Mouse (Mus musculus) limb, embryonic 12.5 days (tissue): ENCODE data around the gene Foxd2. TPM values are rescaled to one million over a fixed set of nuclear protein-coding genes. Genes with fewer than 3 reads are reported as not detected.

Source experiments
- ATAC-seq: fragments of 200-750 bp; cut with Nextera tagmentation; 2 replicates; pipeline ENCODE4 v1.8.0; 2017; ENCODE audit warnings: low read depth, moderate TSS enrichment; ENCODE audit not compliant: insufficient number of reproducible peaks, insufficient read depth, low FRiP score, low TSS enrichment
- H3K27ac ChIP-seq: fragments of 300-500 bp; sonication (generic); 2 replicates; pipeline ENCODE4 v1.5.1; 2016; ENCODE audit warnings: mild to moderate bottlenecking, moderate library complexity
- H3K27me3 ChIP-seq: fragments of 300-500 bp; sonication (generic); 2 replicates; pipeline ENCODE4 v1.6.1; 2016; ENCODE audit warnings: mild to moderate bottlenecking, moderate library complexity
- H3K36me3 ChIP-seq: fragments of 300-500 bp; sonication (generic); 2 replicates; pipeline ENCODE4 v1.6.1; 2016; ENCODE audit warnings: mild to moderate bottlenecking, moderate library complexity
- H3K4me1 ChIP-seq: fragments of 300-500 bp; sonication (generic); replicated peaks from 2 replicates; pipeline ENCODE4 v1.6.1; 2016
- H3K4me2 ChIP-seq: fragments of 300-500 bp; sonication (generic); 2 replicates; pipeline ENCODE4 v1.6.1; 2016; ENCODE audit warnings: mild to moderate bottlenecking, moderate library complexity
- H3K4me3 ChIP-seq: fragments of 300-500 bp; sonication (generic); replicated peaks from 2 replicates; pipeline ENCODE4 v1.5.1; 2016; ENCODE audit warnings: mild to moderate bottlenecking
- H3K9ac ChIP-seq: fragments of 300-500 bp; sonication (generic); replicated peaks from 2 replicates; pipeline ENCODE4 v1.6.1; 2016; ENCODE audit warnings: mild to moderate bottlenecking, moderate library complexity
- H3K9me3 ChIP-seq: fragments of 300-500 bp; sonication (generic); 2 replicates; pipeline ENCODE4 v1.6.1; 2016; ENCODE audit warnings: mild to moderate bottlenecking, moderate library complexity
- WGBS: fragments of 180-500 bp; shearing (Covaris S2); methylation state at CpG from one replicate; pipeline ENCODE4 v1.1.7; 2016; 5-methylcytosine and 5-hydroxymethylcytosine counted together
- polyA plus RNA-seq: library from polyadenylated mRNA; unstranded; fragments of >200 nt; fragmentation: Nextera tagmentation; extraction: Ambion mirVana; gene quantifications from 2 replicates; pipeline ENCODE4 v1.2.1, GENCODE M21; 2016

Gene Foxd2
- polyA plus RNA-seq, 1 experiment from 2014 or later, result 1.9 TPM

DNA sequence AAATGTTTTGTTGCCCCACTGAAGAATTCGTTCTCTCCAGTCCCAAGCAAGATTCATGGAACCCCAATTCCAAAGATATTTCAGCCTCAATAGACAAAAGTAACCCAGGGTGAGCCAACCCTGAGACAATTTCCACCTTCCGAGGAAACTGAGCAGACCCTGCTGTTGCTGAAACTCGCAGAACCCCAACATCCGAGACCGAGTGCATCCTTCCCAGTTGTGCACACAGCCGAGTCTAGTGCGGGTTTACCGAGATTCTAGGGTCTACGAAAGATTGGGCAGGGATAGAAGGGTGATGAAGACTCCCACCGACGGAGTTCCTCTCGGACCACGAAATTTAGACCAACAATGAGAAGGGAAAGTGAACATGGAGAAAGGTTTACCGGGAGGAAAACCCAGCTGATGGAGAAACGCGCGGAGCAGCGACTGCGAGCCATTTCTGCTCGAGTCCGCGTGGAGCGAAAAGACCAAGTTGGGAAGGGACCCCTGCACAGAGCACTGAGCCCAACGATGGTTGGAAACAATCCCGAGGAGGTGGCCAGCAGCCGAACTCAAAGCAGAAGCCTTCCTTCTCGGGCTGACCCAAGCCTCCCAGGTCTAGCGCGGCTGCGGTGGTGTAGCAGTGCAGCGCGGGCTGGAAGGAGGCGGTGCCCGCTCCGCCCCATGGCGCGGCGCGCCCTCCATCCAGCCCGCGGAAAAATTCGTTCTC, 6.9 kb downstream of the Foxd2 start:
- H3K4me1 ChIP-seq, result peaks cover 12% of the 10 kb centered on the region
- H3K36me3 ChIP-seq, result no peaks in the 10 kb centered on the region
- no peaks in the 10 kb centered on the region for H3K9me3 ChIP-seq
- H3K27ac ChIP-seq, result no peak overlapping the region
- peaks cover 99% of the 10 kb centered on the region for H3K27me3 ChIP-seq
- WGBS, result under 1% methylated on average over 42 of the region's 42 CpGs
- H3K9ac ChIP-seq, result no peak overlapping the region
- peak overlapping the region; percentile 57 for H3K4me2 ChIP-seq
- H3K4me3 ChIP-seq, result peak overlapping the region; percentile 37
- peak; percentile 37; the same call in 1 of the 2 replicates for ATAC-seq

DNA sequence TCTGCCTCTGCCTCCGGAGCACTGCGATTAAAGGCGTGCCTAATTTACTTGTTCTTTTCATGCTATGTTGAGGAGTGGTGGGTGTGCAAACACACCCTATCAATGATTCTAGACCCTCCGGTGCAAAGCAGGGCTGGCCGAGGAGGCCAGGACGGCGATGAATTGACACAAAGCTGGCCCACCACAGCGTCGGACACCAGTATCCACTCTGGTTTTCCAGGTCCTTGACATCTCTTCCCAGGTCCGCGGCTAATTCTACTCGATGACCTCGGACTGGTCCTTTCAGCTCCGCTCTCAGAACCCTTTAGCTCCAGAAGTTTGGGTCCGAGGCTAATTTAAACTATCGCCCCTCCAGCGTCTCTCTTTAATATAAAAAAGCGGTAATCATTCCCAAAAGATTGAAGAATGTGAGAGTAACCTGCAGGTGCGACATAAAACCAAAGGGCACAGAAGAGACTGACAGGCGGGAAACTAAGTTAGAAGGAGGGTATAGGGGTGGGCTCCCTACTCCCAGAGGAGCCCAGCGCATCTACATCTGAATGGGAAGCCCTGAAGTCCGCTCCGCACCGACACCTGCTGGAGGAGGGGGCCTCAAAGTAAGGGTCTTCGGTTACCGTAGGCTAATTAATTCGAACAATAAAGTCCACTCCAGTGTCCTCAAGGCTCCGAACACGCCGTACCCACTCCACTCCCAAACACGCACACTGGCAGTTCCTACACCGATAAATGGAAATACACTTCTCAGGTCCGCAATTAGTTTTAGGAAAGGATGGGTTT, 7.6 kb downstream of the Foxd2 start:
- no peak overlapping the region for H3K9ac ChIP-seq
- H3K4me2 ChIP-seq, result no peak overlapping the region
- no peak overlapping the region for H3K4me3 ChIP-seq
- H3K9me3 ChIP-seq, result no peaks in the 10 kb centered on the region
- no peak for ATAC-seq
- H3K27ac ChIP-seq, result no peak overlapping the region
- H3K36me3 ChIP-seq, result no peaks in the 10 kb centered on the region
- H3K27me3 ChIP-seq, result peaks cover 99% of the 10 kb centered on the region
- 2% methylated on average over 33 of the region's 33 CpGs for WGBS
- H3K4me1 ChIP-seq, result peaks cover 12% of the 10 kb centered on the region

DNA sequence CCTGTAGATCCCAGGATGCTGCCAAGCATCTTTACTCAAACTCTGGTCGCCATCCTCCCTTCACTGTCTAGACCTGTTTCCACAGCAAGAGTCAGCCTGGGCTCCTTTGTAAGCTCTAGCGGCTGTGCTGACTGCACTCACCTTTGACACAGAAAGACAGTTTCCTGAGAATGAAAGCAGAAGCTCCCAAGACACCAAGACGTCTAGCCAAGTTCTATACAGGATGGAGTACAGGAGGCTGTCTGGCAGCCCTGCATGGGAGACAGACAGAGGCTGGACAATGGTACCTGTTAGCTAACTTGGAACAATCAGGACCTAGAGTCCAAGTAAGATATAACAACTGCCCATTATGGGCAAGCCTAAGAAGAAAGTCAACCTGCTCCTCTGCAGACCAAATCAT, 8.8 kb downstream of the Foxd2 start:
- no peak for ATAC-seq
- Histone ChIP-seq H3K36me3 (no peaks in the 10 kb centered on the region), H3K27me3 (peaks cover 97% of the 10 kb centered on the region), H3K4me3 (no peak overlapping the region), H3K4me2 (no peak overlapping the region), H3K4me1 (peaks cover 12% of the 10 kb centered on the region), H3K9ac (no peak overlapping the region), H3K9me3 (no peaks in the 10 kb centered on the region), H3K27ac (no peak overlapping the region)
- 5% methylated on average over 3 of the region's 3 CpGs for WGBS

DNA sequence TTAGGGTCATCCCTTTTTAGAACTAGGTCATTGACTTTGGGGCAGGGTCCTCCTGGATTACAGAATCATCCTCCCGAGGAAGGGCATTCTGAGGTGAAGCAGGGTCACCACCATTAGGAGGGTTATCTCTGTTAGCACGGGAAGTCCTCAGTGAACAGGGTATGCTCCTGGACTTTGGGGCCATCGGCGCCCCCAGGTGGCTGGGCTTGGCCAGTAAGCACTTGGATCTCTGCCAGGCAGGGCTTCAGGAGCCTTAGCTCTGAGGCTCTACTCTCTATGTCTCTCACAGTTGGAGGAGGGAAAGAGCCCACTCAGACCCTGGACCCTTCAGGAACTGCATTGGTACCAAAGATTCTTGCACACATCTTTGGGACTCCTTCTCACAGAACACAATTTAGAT, 10.8 kb downstream of the Foxd2 start:
- Histone ChIP-seq H3K27ac (no peak overlapping the region), H3K36me3 (no peaks in the 10 kb centered on the region), H3K4me3 (no peak overlapping the region), H3K9ac (no peak overlapping the region), H3K4me2 (no peak overlapping the region), H3K4me1 (peaks cover 12% of the 10 kb centered on the region), H3K9me3 (no peaks in the 10 kb centered on the region), H3K27me3 (peaks cover 93% of the 10 kb centered on the region)
- 8% methylated on average over 4 of the region's 4 CpGs for WGBS
- no peak for ATAC-seq

DNA sequence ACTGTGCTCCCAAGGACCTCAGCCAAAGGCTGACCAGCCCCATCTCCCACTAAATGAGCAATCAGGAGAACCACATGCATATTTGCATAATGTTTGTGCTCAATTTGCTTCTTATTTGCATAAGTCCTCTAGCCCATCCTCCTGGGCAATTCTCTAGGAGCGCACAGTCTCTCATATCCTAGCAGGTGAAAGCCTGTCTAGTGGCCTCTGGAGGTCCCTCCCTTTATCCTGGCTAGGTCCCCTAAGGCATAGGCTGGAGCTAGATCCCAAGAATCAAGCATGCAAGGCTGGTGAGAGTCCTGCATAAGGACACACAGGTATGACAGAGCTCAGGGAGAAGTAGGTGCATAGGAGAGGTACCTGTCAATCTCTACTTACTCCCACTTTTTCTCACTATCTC, 26.4 kb downstream of the Foxd2 start:
- H3K36me3 ChIP-seq, result no peaks in the 10 kb centered on the region
- H3K9me3 ChIP-seq, result no peaks in the 10 kb centered on the region
- ATAC-seq, result no peak
- no peak overlapping the region for H3K9ac ChIP-seq
- H3K4me1 ChIP-seq, result no peaks in the 10 kb centered on the region
- no peak overlapping the region for H3K4me2 ChIP-seq
- H3K27me3 ChIP-seq, result peaks cover 73% of the 10 kb centered on the region
- H3K27ac ChIP-seq, result no peak overlapping the region
- WGBS, result 90% methylated on average over 1 of the region's 1 CpGs
- H3K4me3 ChIP-seq, result no peak overlapping the region

DNA sequence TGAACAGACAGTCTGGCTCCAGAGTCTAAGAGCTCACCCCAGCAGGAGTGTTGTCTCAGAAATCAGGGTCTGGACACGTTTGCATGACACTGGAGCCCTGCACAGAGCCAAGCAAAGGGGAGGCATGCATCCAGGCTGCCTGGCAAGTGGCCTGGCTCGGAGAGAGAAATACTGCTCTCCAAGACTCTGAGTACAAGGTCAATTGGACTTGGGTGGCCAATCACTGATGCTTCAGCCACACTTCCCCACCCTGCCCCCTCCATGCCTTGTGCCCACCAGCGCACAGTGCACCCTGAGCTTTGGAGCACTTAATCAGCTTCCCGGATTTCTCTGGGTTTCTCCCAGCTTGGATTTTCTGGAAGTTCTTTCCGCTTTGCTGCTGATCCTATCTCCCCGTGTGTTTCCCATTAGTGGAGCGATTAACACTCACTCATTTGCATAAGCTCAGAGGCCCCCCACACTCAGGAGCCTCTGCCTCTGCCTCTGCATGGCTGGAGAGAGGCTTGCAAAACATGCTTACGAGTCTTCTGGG, 32.2 kb downstream of the Foxd2 start:
- Histone ChIP-seq H3K4me1 (no peaks in the 10 kb centered on the region), H3K4me2 (no peak overlapping the region), H3K9me3 (no peaks in the 10 kb centered on the region), H3K4me3 (no peak overlapping the region), H3K27ac (no peak overlapping the region), H3K9ac (no peak overlapping the region), H3K27me3 (peaks cover 53% of the 10 kb centered on the region), H3K36me3 (no peaks in the 10 kb centered on the region)
- no peak for ATAC-seq
- 23% methylated on average over 8 of the region's 8 CpGs for WGBS

DNA sequence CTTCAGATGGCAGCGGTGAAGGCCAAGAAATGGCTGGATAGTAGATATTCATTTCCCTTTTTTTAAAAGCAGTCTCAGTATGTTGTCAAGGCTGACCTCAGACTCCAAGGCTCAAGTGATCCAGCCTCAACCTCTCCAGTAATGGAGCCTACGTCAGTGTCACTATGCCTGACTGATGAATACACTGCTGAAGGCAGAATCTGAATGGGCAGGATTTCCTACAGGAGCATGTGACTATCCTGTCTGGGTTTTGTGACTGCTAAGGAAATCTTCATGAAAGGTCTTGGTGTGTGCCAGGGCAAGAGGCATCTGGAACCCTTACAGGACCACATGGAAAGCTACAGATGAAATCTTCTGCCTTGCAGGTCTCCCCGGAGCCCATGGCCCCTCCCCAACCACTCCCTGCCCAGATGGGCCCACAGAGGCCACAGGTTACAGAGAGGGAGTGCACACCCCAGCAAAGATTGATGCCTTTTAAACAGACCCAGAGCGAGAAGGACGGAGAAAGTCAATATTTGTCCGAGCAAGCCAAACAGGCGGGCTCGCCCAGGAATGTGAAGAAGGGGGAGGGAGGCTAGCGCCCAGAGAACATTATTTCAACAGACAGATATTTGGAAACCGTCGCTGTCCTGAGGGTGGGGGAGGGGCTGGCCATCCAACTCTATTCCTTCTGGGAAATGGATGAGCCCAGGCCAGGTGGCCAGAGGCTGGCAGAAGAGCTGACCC, 38.7 kb downstream of the Foxd2 start:
- Histone ChIP-seq H3K9ac (no peak overlapping the region), H3K4me3 (no peak overlapping the region), H3K9me3 (no peaks in the 10 kb centered on the region), H3K27ac (no peak overlapping the region), H3K4me1 (no peaks in the 10 kb centered on the region), H3K4me2 (no peak overlapping the region), H3K27me3 (peaks cover 39% of the 10 kb centered on the region), H3K36me3 (no peaks in the 10 kb centered on the region)
- WGBS, result 49% methylated on average over 11 of the region's 11 CpGs
- no peak for ATAC-seq

DNA sequence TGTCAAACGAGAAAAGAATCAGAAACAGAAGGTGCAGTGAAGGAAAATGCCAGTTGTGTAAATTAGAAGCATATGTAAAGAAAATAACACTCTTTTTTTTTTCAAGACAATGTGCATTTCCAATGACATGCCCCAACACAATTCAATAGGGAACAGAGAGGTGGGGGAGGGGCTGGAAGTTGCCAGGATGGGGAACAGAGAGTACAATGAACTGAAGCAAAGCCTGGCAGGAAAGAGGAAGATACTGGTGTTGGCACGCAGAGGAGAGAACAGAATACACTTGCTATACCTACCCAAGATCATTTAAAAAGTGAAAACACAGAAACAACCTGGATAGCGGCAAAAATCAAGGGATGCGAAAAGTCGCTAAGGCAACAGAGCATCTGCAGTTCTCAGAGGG, 45.5 kb downstream of the Foxd2 start:
- H3K9ac ChIP-seq, result no peak overlapping the region
- no peak overlapping the region for H3K4me3 ChIP-seq
- H3K27ac ChIP-seq, result no peak overlapping the region
- H3K4me2 ChIP-seq, result no peak overlapping the region
- ATAC-seq, result no peak
- H3K27me3 ChIP-seq, result peaks cover 50% of the 10 kb centered on the region
- no peaks in the 10 kb centered on the region for H3K36me3 ChIP-seq
- no peaks in the 10 kb centered on the region for H3K4me1 ChIP-seq
- no peaks in the 10 kb centered on the region for H3K9me3 ChIP-seq
- 77% methylated on average over 5 of the region's 5 CpGs for WGBS

DNA sequence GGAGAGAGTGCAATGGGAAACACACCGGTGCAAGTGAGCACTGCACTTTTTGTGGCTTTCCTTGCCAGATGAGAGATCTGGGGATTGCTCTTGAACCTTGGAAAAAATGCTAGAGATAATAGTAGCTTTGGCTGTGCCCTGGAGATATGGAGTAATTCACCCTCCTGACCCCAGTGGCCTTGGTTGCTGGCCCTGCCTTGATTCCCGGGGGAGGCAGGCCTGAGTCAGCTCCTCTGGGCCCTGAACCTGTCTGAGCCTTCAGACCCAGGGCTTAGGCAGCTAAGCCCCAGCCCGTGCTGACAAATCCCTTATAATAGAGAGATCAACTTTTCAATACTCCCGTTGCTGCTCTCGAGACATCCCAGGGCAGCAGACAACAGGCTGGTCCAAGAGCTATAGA, 50.2 kb downstream of the Foxd2 start:
- H3K27me3 ChIP-seq, result peaks cover 60% of the 10 kb centered on the region
- 44% methylated on average over 5 of the region's 5 CpGs for WGBS
- H3K27ac ChIP-seq, result no peak overlapping the region
- H3K36me3 ChIP-seq, result no peaks in the 10 kb centered on the region
- no peaks in the 10 kb centered on the region for H3K9me3 ChIP-seq
- H3K4me1 ChIP-seq, result 0 out of 2 replicates have a peak, but pooled peaks cover 8% of the 10 kb centered on the region
- H3K9ac ChIP-seq, result no peak overlapping the region
- no peak overlapping the region for H3K4me2 ChIP-seq
- H3K4me3 ChIP-seq, result no peak overlapping the region
- no peak for ATAC-seq
